Mouse (Mus musculus) gonadal fat pad, adult 2 months (tissue): ENCODE measurements around the gene Kdm4c. TPM values are rescaled to one million over a fixed set of nuclear protein-coding genes. Genes with fewer than 3 reads are reported as not detected.
"Not testable (repeated sequence)": the region's sequence is repeated elsewhere in the genome, so short reads cannot be mapped to it uniquely, and the experiment has no call there.

ENCODE experiments used
- DNase-seq: peaks from one replicate; pipeline ENCODE4 v3.0.0-alpha.2; 2012; ENCODE audit warnings: low read depth
- polyA plus RNA-seq: library from polyadenylated mRNA; depleted of rRNA; stranded (reverse); fragments of >200 nt; gene quantifications from 2 replicates; pipeline ENCODE4 v1.2.3, GENCODE M21; 2012; rRNA removed

Kdm4c gene
- polyA plus RNA-seq, 1 experiment, result 3.3 TPM

- no peak for DNase-seq
Measured at GRCm38 (mm10) chr4:74312858-74313257, 70.6 kb downstream of the Kdm4c start.

GRCm38 (mm10) chr4:74315388-74315787, 73.1 kb downstream of the Kdm4c start:
- no peak for DNase-seq

GRCm38 (mm10) chr4:74319313-74319712, 77.0 kb downstream of the Kdm4c start:
- DNase-seq, result no peak

- no peak for DNase-seq
Measured at GRCm38 (mm10) chr4:74357479-74357878, 115.2 kb downstream of the Kdm4c start.

GRCm38 (mm10) chr4:74360274-74360673, 118.0 kb downstream of the Kdm4c start:
- no peak for DNase-seq

- no peak for DNase-seq
Measured at GRCm38 (mm10) chr4:74386583-74386982, 144.3 kb downstream of the Kdm4c start.

- no peak for DNase-seq
Measured at GRCm38 (mm10) chr4:74393162-74393561, 150.9 kb downstream of the Kdm4c start.

- no peak for DNase-seq
Measured at GRCm38 (mm10) chr4:74396562-74396961, 154.3 kb downstream of the Kdm4c start.

- not testable (repeated sequence) for DNase-seq
Measured at GRCm38 (mm10) chr4:74401617-74402313, 159.5 kb downstream of the Kdm4c start.

GRCm38 (mm10) chr4:74408731-74409130, 166.4 kb downstream of the Kdm4c start:
- DNase-seq, result no peak

- DNase-seq, result no peak
Measured at GRCm38 (mm10) chr4:74419794-74420193, 177.5 kb downstream of the Kdm4c start.

Other genes starting within 250 kb of the Kdm4c start
- gene Frmd3, start 229.1 kb upstream of the Kdm4c start, polyA plus RNA-seq, result 0.08 TPM in 1 of 2 replicates, not detected in the other